Mouse (Mus musculus): Measurements from ENCODE around the gene Supt5.

GRCm38 (mm10) chr7:28334534-28334933 lies 4.0 kb downstream of the Supt5 start:
- TF ChIP-seq CTCF (IDR thresholded peaks at IDR 0.05; ENCODE audit: low read depth) (no peak), EP300 (optimal IDR thresholded peaks at IDR 0.05) (no peak)

All from stomach, postnatal 0 days (tissue).